Mouse (Mus musculus): ENCODE data around the gene Mertk.

Gene Mertk

GRCm38 (mm10) chr2:128722106-128722710 lies 23.5 kb downstream of the Mertk start:
- DNase-seq (ENCODE audit: low spot score), result no peak

- no peak for DNase-seq (ENCODE audit: low spot score)
Observed at GRCm38 (mm10) chr2:128726067-128726466, 27.3 kb downstream of the Mertk start.

GRCm38 (mm10) chr2:128726626-128727025 lies 27.9 kb downstream of the Mertk start:
- DNase-seq (ENCODE audit: low spot score), result no peak

GRCm38 (mm10) chr2:128727552-128727951 lies 28.8 kb downstream of the Mertk start:
- no peak for DNase-seq (ENCODE audit: low spot score)

GRCm38 (mm10) chr2:128728066-128728465 lies 29.3 kb downstream of the Mertk start:
- DNase-seq (ENCODE audit: low spot score), result no peak

GRCm38 (mm10) chr2:128729141-128729540 lies 30.4 kb downstream of the Mertk start:
- no peak for DNase-seq (ENCODE audit: low spot score)

- DNase-seq (ENCODE audit: low spot score), result no peak
Observed at GRCm38 (mm10) chr2:128731514-128731913, 32.8 kb downstream of the Mertk start.

GRCm38 (mm10) chr2:128731951-128732350 lies 33.2 kb downstream of the Mertk start:
- DNase-seq (ENCODE audit: low spot score), result no peak

- DNase-seq (ENCODE audit: low spot score), result no peak
Observed at GRCm38 (mm10) chr2:128735089-128735488, 36.3 kb downstream of the Mertk start.

GRCm38 (mm10) chr2:128737051-128737450 lies 38.3 kb downstream of the Mertk start:
- DNase-seq (ENCODE audit: low spot score), result no peak

GRCm38 (mm10) chr2:128737796-128738195 lies 39.0 kb downstream of the Mertk start:
- DNase-seq (ENCODE audit: low spot score), result no peak

- peak; percentile 43 for DNase-seq (ENCODE audit: low spot score)
Observed at GRCm38 (mm10) chr2:128738725-128739258, 40.0 kb downstream of the Mertk start.

- DNase-seq (ENCODE audit: low spot score), result no peak
Observed at GRCm38 (mm10) chr2:128745879-128746620, 47.3 kb downstream of the Mertk start.

GRCm38 (mm10) chr2:128746621-128747151 lies 47.9 kb downstream of the Mertk start:
- DNase-seq (ENCODE audit: low spot score), result no peak

- DNase-seq (ENCODE audit: low spot score), result no peak
Observed at GRCm38 (mm10) chr2:128747433-128748028, 48.8 kb downstream of the Mertk start.

GRCm38 (mm10) chr2:128748171-128748570 lies 49.4 kb downstream of the Mertk start:
- no peak for DNase-seq (ENCODE audit: low spot score)

- no peak for DNase-seq (ENCODE audit: low spot score)
Observed at GRCm38 (mm10) chr2:128751030-128751429, 52.3 kb downstream of the Mertk start.

GRCm38 (mm10) chr2:128753295-128753873 lies 54.6 kb downstream of the Mertk start:
- DNase-seq (ENCODE audit: low spot score), result no peak

- no peak for DNase-seq (ENCODE audit: low spot score)
Observed at GRCm38 (mm10) chr2:128755149-128755691, 56.5 kb downstream of the Mertk start.

GRCm38 (mm10) chr2:128758724-128759340 lies 60.1 kb downstream of the Mertk start:
- DNase-seq (ENCODE audit: low spot score), result no peak

GRCm38 (mm10) chr2:128762008-128762407 lies 63.3 kb downstream of the Mertk start:
- DNase-seq (ENCODE audit: low spot score), result no peak

- no peak for DNase-seq (ENCODE audit: low spot score)
Observed at GRCm38 (mm10) chr2:128765787-128766186, 67.0 kb downstream of the Mertk start.
